Mouse (Mus musculus): Measurements from ENCODE around the gene Gab3.

The Gab3 gene

GRCm38 (mm10) chrX:75084774-75085508, at the start of gene Gab3:
TSS of gene Gab3 (minus strand) at chrX:75085458.
- peak; percentile 27 for DNase-seq (ENCODE audit: low spot score)

- DNase-seq (ENCODE audit: low spot score) = peak; percentile 86
These were observed 45.4 kb upstream of the Gab3 start, which contains the start of gene Mpp1 for GRCm38 (mm10) chrX:75130467-75131160. TSS of gene Mpp1 (minus strand) at chrX:75131016.

GRCm38 (mm10) chrX:75129474-75129873, 44.2 kb upstream of the Gab3 start:
- no peak for DNase-seq (ENCODE audit: low spot score)

- DNase-seq (ENCODE audit: low spot score) = peak; percentile 68
These were observed 43.2 kb upstream of the Gab3 start for GRCm38 (mm10) chrX:75128333-75128980.

GRCm38 (mm10) chrX:75126893-75127292, 41.6 kb upstream of the Gab3 start:
- no peak for DNase-seq (ENCODE audit: low spot score)

- no peak for DNase-seq (ENCODE audit: low spot score)
These were observed 40.3 kb upstream of the Gab3 start for GRCm38 (mm10) chrX:75125606-75126005.

- no peak for DNase-seq (ENCODE audit: low spot score)
These were observed 30.3 kb upstream of the Gab3 start for GRCm38 (mm10) chrX:75115550-75115949.

- no peak for DNase-seq (ENCODE audit: low spot score)
These were observed 17.0 kb upstream of the Gab3 start for GRCm38 (mm10) chrX:75102293-75102692.

GRCm38 (mm10) chrX:75098799-75099198, 13.5 kb upstream of the Gab3 start:
- no peak for DNase-seq (ENCODE audit: low spot score)

- peak; percentile 57 for DNase-seq (ENCODE audit: low spot score)
These were observed 11.0 kb upstream of the Gab3 start for GRCm38 (mm10) chrX:75096163-75096770.

GRCm38 (mm10) chrX:75095369-75096162, 10.3 kb upstream of the Gab3 start, which contains the start of gene Dkc1:
TSS of gene Dkc1 (plus strand) at chrX:75095854.
- peak; percentile 93 for DNase-seq (ENCODE audit: low spot score)

GRCm38 (mm10) chrX:75085654-75086053, 396 bp upstream of the Gab3 start:
- DNase-seq (ENCODE audit: low spot score) = no peak

GRCm38 (mm10) chrX:75083982-75084773, 1.1 kb downstream of the Gab3 start:
- DNase-seq (ENCODE audit: low spot score) = peak; percentile 18

- DNase-seq (ENCODE audit: low spot score) = no peak
These were observed 2.9 kb downstream of the Gab3 start for GRCm38 (mm10) chrX:75082351-75082750.

- DNase-seq (ENCODE audit: low spot score) = no peak
These were observed 29.0 kb downstream of the Gab3 start for GRCm38 (mm10) chrX:75056120-75056775.

GRCm38 (mm10) chrX:75046921-75047635, 38.2 kb downstream of the Gab3 start:
- peak; percentile 74 for DNase-seq (ENCODE audit: low spot score)

GRCm38 (mm10) chrX:75045931-75046330, 39.3 kb downstream of the Gab3 start:
- peak; percentile 6 for DNase-seq (ENCODE audit: low spot score)

GRCm38 (mm10) chrX:75044595-75044994, 40.7 kb downstream of the Gab3 start:
- no peak for DNase-seq (ENCODE audit: low spot score)

- peak; percentile 52 for DNase-seq (ENCODE audit: low spot score)
These were observed 48.6 kb downstream of the Gab3 start for GRCm38 (mm10) chrX:75036626-75037025.
